In genomic region chr13:44952393-44953086, GRCm38 (mm10) we compare ENCODE assay signal across 8 mouse cellular contexts. TPM values are rescaled to one million over a fixed set of nuclear protein-coding genes. Genes with fewer than 3 reads are reported as not detected.
DNase-seq lines count a peak whose midpoint lies in the region; ATAC-seq and TF ChIP-seq lines count a peak whose summit lies in the region.

No protein-coding gene starts in this region.

- no peaks in the 10 kb centered on the region for H3K9me3 ChIP-seq in liver, postnatal 0 days (ENCODE audit: low read length)

- H3K36me3 ChIP-seq in thymus, adult 2 months (ENCODE audit: control insufficient read depth, insufficient read depth, low read length): no peaks in the 10 kb centered on the region; the same call in 1 of the 2 replicates
- H3K36me3 ChIP-seq in liver, postnatal 0 days (replicated peaks; ENCODE audit: insufficient read depth, low read length): peaks cover 24% of the 10 kb centered on the region

- no peak overlapping the region for H3K9ac ChIP-seq in liver, postnatal 0 days (replicated peaks)

- no peaks in the 10 kb centered on the region for H3K27me3 ChIP-seq in thymus, adult 2 months (ENCODE audit: control insufficient read depth, insufficient read depth, low read length)
- no peaks in the 10 kb centered on the region for H3K27me3 ChIP-seq in liver, postnatal 0 days (ENCODE audit: insufficient read depth, low read length)

- TF ChIP-seq EP300 in liver, postnatal 0 days (IDR thresholded peaks at IDR 0.05; ENCODE audit: low read depth): no peak

- no peak overlapping the region for H3K27ac ChIP-seq in thymus, adult 2 months (ENCODE audit: control insufficient read depth, insufficient read depth, low read length)
- no peak overlapping the region; the same call in 1 of the 2 replicates for H3K27ac ChIP-seq in liver, postnatal 0 days (ENCODE audit: low read depth)

- peak; percentile 35 to 49 for DNase-seq in cerebellum, adult 18-20 months
- peak; percentile 30 for DNase-seq in thymus, adult 2 months
- DNase-seq in thymus, adult 18-20 months: no peak
- no peak for DNase-seq in liver, postnatal 0 days
- no peak for DNase-seq in ovary, postnatal 36 days (ENCODE audit: low spot score)
- no peak for DNase-seq in yolk sac, embryonic 10.5 days (ENCODE audit: low spot score)
- DNase-seq in adrenal gland, adult 18-20 months (ENCODE audit: low spot score in 2 of 2): no peak

- WGBS in thymus, adult 2 months: 62% methylated on average over 10 of the region's 10 CpGs
- WGBS in liver, postnatal 0 days (ENCODE audit: insufficient replicate concordance): 38% methylated on average over 10 of the region's 10 CpGs

- no peak for TF ChIP-seq POLR2A in thymus, adult 2 months (IDR thresholded peaks at IDR 0.05; ENCODE audit: control insufficient read depth, extremely low read depth, insufficient read depth, low read length, poor library complexity)

- H3K4me2 ChIP-seq in liver, postnatal 0 days (ENCODE audit: low read depth, low read length): no peak overlapping the region

- ATAC-seq in cerebellum, adult (ENCODE audit: insufficient number of reproducible peaks, low FRiP score, low TSS enrichment): no peak
- no peak for ATAC-seq in liver, postnatal 0 days

- H3K4me3 ChIP-seq in thymus, adult 2 months (ENCODE audit: control insufficient read depth, insufficient read depth, low read length): no peak overlapping the region
- H3K4me3 ChIP-seq in liver, postnatal 0 days (ENCODE audit: low read depth, low read length): no peak overlapping the region

- no peak for TF ChIP-seq CTCF in thymus, adult 2 months (IDR thresholded peaks at IDR 0.05; ENCODE audit: borderline replicate concordance, control insufficient read depth, extremely low read depth, insufficient read depth, low read length, poor library complexity)
- peak; percentile 32 for TF ChIP-seq CTCF in liver, postnatal 0 days (IDR thresholded peaks at IDR 0.05; ENCODE audit: low read depth)

- no peaks in the 10 kb centered on the region for H3K4me1 ChIP-seq in thymus, adult 2 months (replicated peaks; ENCODE audit: control insufficient read depth, insufficient read depth, low read length)
- H3K4me1 ChIP-seq in liver, postnatal 0 days (ENCODE audit: insufficient read depth): peaks cover 14% of the 10 kb centered on the region; the same call in 1 of the 2 replicates

RNA-seq across cellular contexts. Expression of gene Dtnbp1, which starts 49.4 kb away (rescaled TPM):
- polyA plus RNA-seq in thymus, adult 2 months (2012; rRNA removed): 60.6 and 70.6 TPM in 2 replicates
- polyA plus RNA-seq in liver, postnatal 0 days (2015; fragmentation: Nextera tagmentation; extraction: Ambion mirVana): 34.2 and 40.5 TPM in 2 replicates
- total RNA-seq in adrenal gland, adult 18-20 months (2021): 10 to 100 TPM; 52.0 to 98.8 TPM

Comparison
In these comparisons a context has a peak if more than half of its experiments do, and no peak if none do; other contexts are left out.
1. DNase-seq: peak in cerebellum, adult 18-20 months (2 of 2) and thymus, adult 2 months (single experiment); none in thymus, adult 18-20 months (0 of 2), liver, postnatal 0 days (single experiment), ovary, postnatal 36 days (single experiment), yolk sac, embryonic 10.5 days (single experiment) and adrenal gland, adult 18-20 months (0 of 2).